Mouse (Mus musculus) G1E (cell line): Measurements from ENCODE around the gene Gabarap.

ENCODE experiments used
- CTCF ChIP-seq: IDR thresholded peaks from 2 replicates; pipeline ENCODE4 v1.5.1; 2012; ENCODE audit warnings: low read depth, low read length, inconsistent platforms, mixed read lengths
- GATA1 ChIP-seq: IDR thresholded peaks from 2 replicates; pipeline ENCODE4 v1.6.1; 2012; ENCODE audit warnings: borderline replicate concordance, low read length, inconsistent platforms, mixed read lengths
- GATA2 ChIP-seq: IDR thresholded peaks from 2 replicates; pipeline ENCODE4 v1.6.1; 2012; ENCODE audit warnings: low read depth, low read length, inconsistent platforms, borderline replicate concordance
- POLR2AphosphoS5 ChIP-seq: IDR thresholded peaks from 2 replicates; pipeline ENCODE4 v1.6.1; 2012; ENCODE audit warnings: low read depth, low read length, inconsistent platforms; ENCODE audit not compliant: insufficient replicate concordance
- TAL1 ChIP-seq: conservative IDR thresholded peaks from 2 replicates; pipeline ENCODE4 v1.6.1; 2012; ENCODE audit warnings: low read depth, low read length, inconsistent platforms, mixed read lengths

DNA sequence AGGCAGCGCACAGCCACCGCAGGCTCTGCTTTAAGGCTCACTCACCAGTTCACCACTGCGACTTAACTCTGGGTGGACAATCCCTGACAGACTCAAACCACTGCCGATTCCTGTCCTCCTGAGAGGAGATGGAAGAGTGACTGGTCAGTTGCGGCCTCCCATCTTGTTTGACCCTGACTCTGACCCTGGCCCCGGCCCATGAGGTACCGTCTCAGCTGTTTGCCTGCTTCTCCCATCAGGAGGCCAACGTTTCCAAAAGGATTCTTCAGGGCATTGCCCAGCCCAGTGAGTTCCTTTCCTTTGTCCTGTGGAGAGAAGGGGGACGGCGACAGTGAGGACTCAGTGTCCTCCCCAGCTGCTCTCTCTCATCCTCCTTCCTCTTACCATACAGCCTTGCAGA lies 20.0 kb downstream of the Gabarap start:
- no peak for TF ChIP-seq CTCF
- TF ChIP-seq TAL1, result no peak
- no peak for TF ChIP-seq GATA1
- TF ChIP-seq GATA2, result no peak
- no peak for TF ChIP-seq POLR2AphosphoS5
